Mouse (Mus musculus) hematopoietic stem cell, adult 5-6 weeks (primary cell): ENCODE results near the gene Usp10. TPM values are rescaled to one million over a fixed set of nuclear protein-coding genes. Genes with fewer than 3 reads are reported as not detected.

ENCODE experiments used
- ATAC-seq, 2 experiments: fragments of 125-278 bp in 1 of 2; replicated peaks in 1 of 2; 2 replicates each; pipeline ENCODE4 v1.8.0; 2016 to 2017; ENCODE audit warnings: inconsistent platforms in 2 of 2, mild to moderate bottlenecking in 2 of 2, moderate number of reproducible peaks in 2 of 2, low read depth in 1 of 2, moderate TSS enrichment in 1 of 2; ENCODE audit not compliant: low FRiP score in 2 of 2, poor library complexity in 2 of 2, severe bottlenecking in 2 of 2, insufficient read depth in 1 of 2, low TSS enrichment in 1 of 2
- total RNA-seq: library from RNA; stranded (forward); fragments of 172-1452, 232-1000 nt; gene quantifications from 2 replicates; pipeline ENCODE4 v1.2.3, GENCODE M21; 2017

Usp10 gene
- 41.0 and 65.4 TPM in 2 replicates for total RNA-seq

GRCm38 (mm10) chr8:119909944-119910546, at the start of gene Usp10:
TSS of gene Usp10 (plus strand) at chr8:119910360.
- ATAC-seq = 0 out of 4 replicates have a peak, but pooled peaks of 1 of the 2 experiments have one; percentile 13

- peak; percentile 97 to 98 for ATAC-seq
Observed at GRCm38 (mm10) chr8:119861706-119862389, 48.3 kb upstream of the Usp10 start, which contains the start of gene Klhl36. TSS of gene Klhl36 (plus strand) at chr8:119862266.

GRCm38 (mm10) chr8:119862390-119862734, 47.8 kb upstream of the Usp10 start:
- ATAC-seq = peak in 1 of 2 experiments; percentile 6; a peak in 1 of 4 replicates

- ATAC-seq = no peak
Observed at GRCm38 (mm10) chr8:119862749-119863148, 47.4 kb upstream of the Usp10 start.

- no peak for ATAC-seq
Observed at GRCm38 (mm10) chr8:119869616-119870015, 40.5 kb upstream of the Usp10 start.

GRCm38 (mm10) chr8:119873181-119873580, 37.0 kb upstream of the Usp10 start:
- ATAC-seq = no peak; a peak in 1 of 4 replicates

GRCm38 (mm10) chr8:119881301-119881700, 28.9 kb upstream of the Usp10 start:
- ATAC-seq = no peak

- no peak for ATAC-seq
Observed at GRCm38 (mm10) chr8:119881917-119882316, 28.2 kb upstream of the Usp10 start.

- ATAC-seq = no peak
Observed at GRCm38 (mm10) chr8:119883281-119883680, 26.9 kb upstream of the Usp10 start.

DNA sequence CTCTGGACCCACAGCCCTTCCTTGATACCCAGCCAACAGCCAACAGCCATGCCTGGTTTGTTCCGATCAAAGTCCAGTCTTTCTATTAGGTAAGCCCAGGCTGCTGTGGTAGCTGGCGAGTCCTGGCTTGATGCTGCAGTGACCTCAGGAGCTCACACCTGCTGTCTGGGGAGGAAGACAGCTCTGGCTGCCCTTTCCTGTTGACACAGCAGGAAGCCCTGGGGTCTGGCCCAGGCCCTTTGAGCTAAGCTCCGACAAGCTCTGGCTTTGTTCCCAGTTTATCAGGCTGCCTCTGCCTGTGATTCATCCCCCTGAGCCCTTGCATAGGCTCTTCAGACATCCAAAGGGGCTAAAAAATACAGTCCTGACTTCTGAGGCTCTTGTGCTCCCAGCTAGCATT, 24.5 kb upstream of the Usp10 start:
- peak; percentile 25 to 34; a peak in 2 of 4 replicates for ATAC-seq

DNA sequence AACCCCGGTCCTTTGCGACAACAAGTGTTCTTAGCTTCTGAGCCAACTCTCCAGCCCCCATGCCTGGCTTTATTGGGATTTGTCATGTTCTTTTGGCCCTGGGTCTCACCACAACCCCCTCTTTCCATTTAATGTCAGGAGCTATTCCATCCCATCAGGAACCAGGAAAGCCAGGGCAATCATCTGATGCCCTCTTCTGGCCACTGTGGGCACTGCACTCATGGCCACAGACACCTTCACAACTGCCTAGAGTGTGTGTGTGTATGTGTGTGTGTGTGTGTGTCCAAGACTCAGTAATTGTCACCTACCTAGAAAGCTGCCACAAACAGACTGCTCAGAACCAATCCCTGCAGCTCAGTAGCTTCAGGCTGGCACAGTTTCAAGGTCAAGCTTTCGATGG, 23.0 kb upstream of the Usp10 start:
- ATAC-seq = no peak; a peak in 1 of 4 replicates

DNA sequence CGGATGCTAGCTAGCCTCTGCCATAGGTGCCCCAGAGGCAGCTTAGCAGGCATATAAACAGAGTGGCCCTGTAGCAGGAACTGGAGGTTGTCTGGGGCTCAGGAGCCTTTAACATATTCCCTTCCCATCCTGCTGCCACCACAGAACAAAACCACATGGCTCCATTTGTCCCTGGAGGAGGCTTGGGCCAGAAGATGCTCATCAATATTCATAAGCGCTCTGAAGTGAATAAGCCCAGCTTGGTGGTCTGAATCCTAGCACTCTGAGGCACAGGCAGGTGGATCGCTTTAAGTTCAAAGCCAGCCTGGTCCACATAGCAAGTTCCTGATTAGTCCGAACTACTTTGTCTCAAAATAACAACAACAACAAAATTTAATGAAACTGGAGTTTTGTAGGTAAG, 22.1 kb upstream of the Usp10 start:
- no peak for ATAC-seq

- no peak for ATAC-seq
Observed at GRCm38 (mm10) chr8:119897069-119897468, 13.1 kb upstream of the Usp10 start.

DNA sequence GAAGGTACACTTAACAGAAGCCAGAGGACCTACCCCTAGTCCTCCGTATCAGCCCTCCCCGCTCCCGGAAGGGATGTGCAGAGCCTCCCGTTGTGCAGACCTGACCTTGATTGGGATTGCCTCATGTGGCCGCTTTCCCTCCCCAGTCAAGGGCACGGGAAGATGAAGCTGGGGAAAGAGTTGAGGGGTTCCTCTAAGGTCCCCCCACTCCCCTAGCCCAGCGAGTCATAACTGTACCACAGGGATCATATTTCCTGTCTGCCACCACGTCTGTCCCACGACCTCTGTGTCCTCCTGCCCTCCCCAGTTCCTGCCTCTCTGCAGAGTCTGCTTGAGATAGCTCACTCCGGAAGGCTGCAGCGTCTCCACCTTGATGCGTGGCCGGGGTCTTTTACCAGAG, 12.2 kb upstream of the Usp10 start:
- peak; percentile 36 to 46; a peak in 3 of 4 replicates for ATAC-seq

- ATAC-seq = no peak
Observed at GRCm38 (mm10) chr8:119901349-119901748, 8.8 kb upstream of the Usp10 start.

DNA sequence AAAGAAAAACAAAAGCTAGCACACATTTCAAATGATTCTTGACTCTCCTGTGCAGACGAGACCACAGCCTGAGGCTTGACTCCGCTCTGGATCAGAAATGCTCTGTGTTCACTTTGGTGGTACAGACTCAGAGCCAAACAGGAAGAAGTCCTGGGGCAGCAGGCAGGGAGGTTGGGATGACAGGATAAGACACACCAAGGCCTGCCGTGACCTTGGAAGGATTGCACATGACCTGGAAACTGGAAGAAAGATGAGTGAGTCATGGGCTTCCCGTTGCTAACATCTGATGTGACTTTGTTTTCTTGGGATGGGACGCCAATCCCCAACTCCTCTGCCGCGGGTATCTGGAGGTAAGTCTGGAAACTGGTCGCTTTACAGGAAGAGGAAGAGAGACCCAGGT, 8.2 kb upstream of the Usp10 start:
- ATAC-seq = no peak

GRCm38 (mm10) chr8:119904323-119904911, 5.7 kb upstream of the Usp10 start:
- ATAC-seq = no peak

- ATAC-seq = peak; percentile 51 to 64; a peak in 3 of 4 replicates
Observed at GRCm38 (mm10) chr8:119910547-119911257, 542 bp downstream of the Usp10 start, which contains the start of gene Gm20388. TSS of gene Gm20388 (plus strand) at chr8:119910841.
